Mouse (Mus musculus) stomach, embryonic 14.5 days (tissue): Measurements from ENCODE around the gene Hcn2. TPM values are rescaled to one million over a fixed set of nuclear protein-coding genes. Genes with fewer than 3 reads are reported as not detected.
A peak's percentile ranks its signal among the peaks of the same experiment; 100 is the strongest.

ENCODE experiments used
- ATAC-seq: fragments of 200-750 bp; cut with Nextera tagmentation; 2 replicates; pipeline ENCODE4 v1.8.0; 2017; ENCODE audit warnings: low read depth, moderate TSS enrichment; ENCODE audit not compliant: insufficient number of reproducible peaks, insufficient read depth, low FRiP score
- H3K27ac ChIP-seq: fragments of 300-500 bp; sonication (generic); 2 replicates; pipeline ENCODE4 v1.5.1; 2014; ENCODE audit warnings: mild to moderate bottlenecking, low read length, moderate library complexity, mixed read lengths
- H3K27me3 ChIP-seq: fragments of 300-500 bp; sonication (generic); 2 replicates; pipeline ENCODE4 v1.6.1; 2014; ENCODE audit warnings: low read length, control low read depth, mixed read lengths; ENCODE audit not compliant: control insufficient read depth, insufficient read depth
- H3K36me3 ChIP-seq: fragments of 300-500 bp; sonication (generic); 2 replicates; pipeline ENCODE4 v1.6.1; 2014; ENCODE audit warnings: mild to moderate bottlenecking, control low read depth, low read length, moderate library complexity, mixed read lengths; ENCODE audit not compliant: control insufficient read depth, insufficient read depth
- H3K4me1 ChIP-seq: fragments of 300-500 bp; sonication (generic); 2 replicates; pipeline ENCODE4 v1.6.1; 2014; ENCODE audit warnings: low read length, control low read depth, mixed read lengths; ENCODE audit not compliant: control insufficient read depth, insufficient read depth
- H3K4me2 ChIP-seq: fragments of 300-500 bp; sonication (generic); replicated peaks from 2 replicates; pipeline ENCODE4 v1.6.1; 2014; ENCODE audit warnings: low read depth, low read length, control low read depth
- H3K4me3 ChIP-seq: fragments of 300-500 bp; sonication (generic); 2 replicates; pipeline ENCODE4 v1.5.1; 2014; ENCODE audit warnings: low read depth, low read length, control low read depth
- H3K9ac ChIP-seq: fragments of 300-500 bp; sonication (generic); replicated peaks from 2 replicates; pipeline ENCODE4 v1.6.1; 2014; ENCODE audit warnings: low read depth, mild to moderate bottlenecking, control low read depth, low read length, moderate library complexity, mixed read lengths
- H3K9me3 ChIP-seq: fragments of 300-500 bp; sonication (generic); 2 replicates; pipeline ENCODE4 v1.6.1; 2016; ENCODE audit warnings: low read depth, low read length, control low read depth; ENCODE audit not compliant: control insufficient read depth
- WGBS: fragments of 180-500 bp; shearing (Covaris S2); extraction: QIAGEN DNeasy Blood & Tissue Kit; methylation state at CpG from one replicate; pipeline ENCODE4 v1.1.7; 2014; 5-methylcytosine and 5-hydroxymethylcytosine counted together
- polyA plus RNA-seq: library from polyadenylated mRNA; unstranded; fragments of >200 nt; fragmentation: Nextera tagmentation; extraction: Ambion mirVana; gene quantifications from 2 replicates; pipeline ENCODE4 v1.2.1, GENCODE M21; 2014

The Hcn2 gene
- polyA plus RNA-seq, result 0.10 and 0.25 TPM in 2 replicates

- H3K36me3 ChIP-seq, result peaks cover 8% of the 10 kb centered on the region; the same call in 1 of the 2 replicates
- H3K4me1 ChIP-seq, result peaks cover 6% of the 10 kb centered on the region; the same call in 1 of the 2 replicates
- H3K27me3 ChIP-seq, result peaks cover 35% of the 10 kb centered on the region
- 0 out of 2 replicates have a peak within 1 kb of the TSS, but pooled peaks have one; percentile 14 for H3K9ac ChIP-seq
- H3K9me3 ChIP-seq, result no peaks in the 10 kb centered on the region
- 2% methylated on average over 65 of the region's 91 CpGs for WGBS
- H3K27ac ChIP-seq, result no peak within 1 kb of the TSS
- peak within 1 kb of the TSS; percentile 47 for H3K4me3 ChIP-seq
- no peak for ATAC-seq
- peak within 1 kb of the TSS; percentile 95 for H3K4me2 ChIP-seq
These were observed at the start of gene Hcn2 for GRCm38 (mm10) chr10:79716254-79716987. TSS of gene Hcn2 (plus strand) at chr10:79716634.

- Histone ChIP-seq H3K27ac (no peak overlapping the region), H3K9ac (no peak overlapping the region), H3K4me3 (no peak overlapping the region), H3K9me3 (no peaks in the 10 kb centered on the region), H3K27me3 (no peaks in the 10 kb centered on the region), H3K36me3 (no peaks in the 10 kb centered on the region), H3K4me1 (peaks cover 7% of the 10 kb centered on the region), H3K4me2 (no peak overlapping the region)
- ATAC-seq, result no peak
- WGBS, result 85% methylated on average over 5 of the region's 5 CpGs
These were observed 48.4 kb upstream of the Hcn2 start for GRCm38 (mm10) chr10:79668076-79668475.

- Histone ChIP-seq H3K9ac (peak within 1 kb of the TSS; percentile 81), H3K4me1 (peaks cover 7% of the 10 kb centered on the region), H3K27ac (peak within 1 kb of the TSS; percentile 94), H3K4me2 (peak within 1 kb of the TSS; percentile 83), H3K4me3 (peak within 1 kb of the TSS; percentile 96), H3K27me3 (no peaks in the 10 kb centered on the region), H3K36me3 (no peaks in the 10 kb centered on the region), H3K9me3 (no peaks in the 10 kb centered on the region)
- under 1% methylated on average over 45 of the region's 45 CpGs for WGBS
- ATAC-seq, result peak; percentile 66
These were observed 47.5 kb upstream of the Hcn2 start, which contains the start of gene Tpgs1 for GRCm38 (mm10) chr10:79668771-79669575. TSS of gene Tpgs1 (plus strand) at chr10:79669369.

- Histone ChIP-seq H3K9me3 (no peaks in the 10 kb centered on the region), H3K4me3 (peak overlapping the region; percentile 96), H3K27ac (peak overlapping the region; percentile 94), H3K27me3 (no peaks in the 10 kb centered on the region), H3K36me3 (no peaks in the 10 kb centered on the region), H3K4me2 (peak overlapping the region; percentile 83), H3K4me1 (peaks cover 7% of the 10 kb centered on the region), H3K9ac (peak overlapping the region; percentile 81)
- under 1% methylated on average over 47 of the region's 47 CpGs for WGBS
- peak; percentile 54; the same call in 1 of the 2 replicates for ATAC-seq
These were observed 46.8 kb upstream of the Hcn2 start for GRCm38 (mm10) chr10:79669576-79670057.

- no peaks in the 10 kb centered on the region for H3K9me3 ChIP-seq
- H3K27me3 ChIP-seq, result no peaks in the 10 kb centered on the region
- peak overlapping the region; percentile 94; the same call in 1 of the 2 replicates for H3K27ac ChIP-seq
- H3K4me2 ChIP-seq, result peak overlapping the region; percentile 83
- no peak; the same call in 1 of the 2 replicates for ATAC-seq
- peak overlapping the region; percentile 81 for H3K9ac ChIP-seq
- peaks cover 7% of the 10 kb centered on the region for H3K4me1 ChIP-seq
- H3K4me3 ChIP-seq, result peak overlapping the region; percentile 96
- no peaks in the 10 kb centered on the region for H3K36me3 ChIP-seq
- 34% methylated on average over 15 of the region's 15 CpGs for WGBS
These were observed 46.2 kb upstream of the Hcn2 start for GRCm38 (mm10) chr10:79670071-79670888.

- ATAC-seq, result no peak
- Histone ChIP-seq H3K9ac (no peak overlapping the region), H3K4me1 (peaks cover 7% of the 10 kb centered on the region), H3K27ac (no peak overlapping the region), H3K36me3 (no peaks in the 10 kb centered on the region), H3K9me3 (no peaks in the 10 kb centered on the region), H3K27me3 (no peaks in the 10 kb centered on the region), H3K4me3 (no peak overlapping the region), H3K4me2 (no peak overlapping the region)
- 49% methylated on average over 6 of the region's 6 CpGs for WGBS
These were observed 44.9 kb upstream of the Hcn2 start for GRCm38 (mm10) chr10:79671396-79672087.

GRCm38 (mm10) chr10:79672088-79672455 lies 44.4 kb upstream of the Hcn2 start:
- WGBS, result 50% methylated on average over 3 of the region's 3 CpGs
- no peaks in the 10 kb centered on the region for H3K9me3 ChIP-seq

More at GRCm38 (mm10) chr10:79672088-79672455, 44.4 kb upstream of the Hcn2 start:
- H3K4me2 ChIP-seq, result no peak overlapping the region
- no peak overlapping the region for H3K9ac ChIP-seq
- H3K27ac ChIP-seq, result no peak overlapping the region
- H3K4me1 ChIP-seq, result peaks cover 7% of the 10 kb centered on the region
- H3K4me3 ChIP-seq, result no peak overlapping the region
- ATAC-seq, result no peak
- no peaks in the 10 kb centered on the region for H3K36me3 ChIP-seq
- H3K27me3 ChIP-seq, result no peaks in the 10 kb centered on the region
